Mouse (Mus musculus): ENCODE measurements at regions not wholly inside any gene's neighbourhood (a gene's known extent, or its start where the extent isn't known, plus 50 kb on each side); places are given as distances from the start of the nearest gene placed in this dataset.

GRCm38 (mm10) chr11:18821384-18821783 lies 197.4 kb downstream of the Meis1 start:
- peak; percentile 14 for DNase-seq

- DNase-seq: no peak
Measured at GRCm38 (mm10) chr11:18814110-18814509, 204.7 kb downstream of the Meis1 start.

- no peak for DNase-seq
Measured at GRCm38 (mm10) chr11:18767479-18767878, 251.3 kb downstream of the Meis1 start.

- DNase-seq: peak; percentile 45
Measured at GRCm38 (mm10) chr11:18766458-18767016, 252.2 kb downstream of the Meis1 start.

- DNase-seq: no peak
Measured at GRCm38 (mm10) chr11:18758591-18759074, 260.2 kb downstream of the Meis1 start.

- no peak for DNase-seq
Measured at GRCm38 (mm10) chr11:18756576-18756975, 262.2 kb downstream of the Meis1 start.

- DNase-seq: no peak
Measured at GRCm38 (mm10) chr11:18754732-18755525, 263.9 kb downstream of the Meis1 start.

GRCm38 (mm10) chr11:18753856-18754255 lies 264.9 kb downstream of the Meis1 start:
- DNase-seq: no peak

GRCm38 (mm10) chr11:18753246-18753645 lies 265.5 kb downstream of the Meis1 start:
- DNase-seq: no peak

- peak; percentile 26 for DNase-seq
Measured at GRCm38 (mm10) chr11:18752512-18752911, 266.3 kb downstream of the Meis1 start.

GRCm38 (mm10) chr11:18750911-18751841 lies 267.6 kb downstream of the Meis1 start:
- DNase-seq: peak; percentile 74

GRCm38 (mm10) chr11:18750080-18750375 lies 268.8 kb downstream of the Meis1 start:
- DNase-seq: no peak

GRCm38 (mm10) chr11:18749265-18750079 lies 269.3 kb downstream of the Meis1 start:
- DNase-seq: peak; percentile 24

GRCm38 (mm10) chr11:18747871-18748461 lies 270.8 kb downstream of the Meis1 start:
- peak; percentile 79 for DNase-seq

- DNase-seq: no peak
Measured at GRCm38 (mm10) chr11:18747361-18747760, 271.4 kb downstream of the Meis1 start.

- DNase-seq: peak; percentile 32
Measured at GRCm38 (mm10) chr11:18746486-18746885, 272.3 kb downstream of the Meis1 start.

- no peak for DNase-seq
Measured at GRCm38 (mm10) chr11:18745840-18746239, 272.9 kb downstream of the Meis1 start.

GRCm38 (mm10) chr11:18734904-18735664 lies 283.7 kb downstream of the Meis1 start:
- DNase-seq: no peak

- no peak for DNase-seq
Measured at GRCm38 (mm10) chr11:18734075-18734474, 284.7 kb downstream of the Meis1 start.

- DNase-seq: no peak
Measured at GRCm38 (mm10) chr11:18729742-18730141, 289.0 kb downstream of the Meis1 start.

GRCm38 (mm10) chr11:18722770-18723169 lies 296.0 kb downstream of the Meis1 start:
- no peak for DNase-seq

- no peak for DNase-seq
Measured at GRCm38 (mm10) chr11:18715851-18716126, 303.0 kb downstream of the Meis1 start.

Measured in retina, postnatal 1 day (tissue).